Mouse (Mus musculus): ENCODE measurements around the gene Tut1. TPM values are rescaled to one million over a fixed set of nuclear protein-coding genes. Genes with fewer than 3 reads are reported as not detected.

Tut1 gene
- 2.6 TPM for polyA plus RNA-seq (2014; fragmentation: Illumina TruSeq; extraction: RNeasy Lipid Tissue Mini Kit (QIAGEN cat#74804); ENCODE audit: low replicate concordance)

GRCm38 (mm10) chr19:8953135-8954039, at the start of gene Tut1:
Gene Tut1 (plus strand): TSS chr19:8953847.

GRCm38 (mm10) chr19:8920073-8920736, 33.4 kb upstream of the Tut1 start, which contains the start of gene B3gat3:
Gene B3gat3 (plus strand): TSS chr19:8920374.

GRCm38 (mm10) chr19:8929224-8930088, 24.2 kb upstream of the Tut1 start, which contains the start of the genes Rom1 and Eml3:
Gene Rom1 (minus strand): TSS chr19:8929356.
Gene Eml3 (plus strand): TSS chr19:8929552.

GRCm38 (mm10) chr19:8941515-8942217, 12.0 kb upstream of the Tut1 start, which contains the start of gene Mta2:
Gene Mta2 (plus strand): TSS chr19:8941875.

GRCm38 (mm10) chr19:8966590-8967372, 13.1 kb downstream of the Tut1 start, which contains the start of gene Eef1g:
Gene Eef1g (plus strand): TSS chr19:8967041.

GRCm38 (mm10) chr19:8989066-8989566, 35.5 kb downstream of the Tut1 start, which contains the start of gene Ahnak:
Gene Ahnak (plus strand): TSS chr19:8989284.

Other genes starting within 250 kb of the Tut1 start
- 206 TPM for gene Slc3a2, start 230.5 kb upstream of the Tut1 start, polyA plus RNA-seq (2014; fragmentation: Illumina TruSeq; extraction: RNeasy Lipid Tissue Mini Kit (QIAGEN cat#74804); ENCODE audit: low replicate concordance)
- 3.9 TPM for gene Wdr74, start 218.0 kb upstream of the Tut1 start, polyA plus RNA-seq (2014; fragmentation: Illumina TruSeq; extraction: RNeasy Lipid Tissue Mini Kit (QIAGEN cat#74804); ENCODE audit: low replicate concordance)
- gene 1700092M07Rik, start 213.1 kb upstream of the Tut1 start, polyA plus RNA-seq (2014; fragmentation: Illumina TruSeq; extraction: RNeasy Lipid Tissue Mini Kit (QIAGEN cat#74804); ENCODE audit: low replicate concordance), result not detected
- gene Stx5a, start 212.4 kb upstream of the Tut1 start, polyA plus RNA-seq (2014; fragmentation: Illumina TruSeq; extraction: RNeasy Lipid Tissue Mini Kit (QIAGEN cat#74804); ENCODE audit: low replicate concordance), result 85.9 TPM
- 75.6 TPM for gene Nxf1, start 196.8 kb upstream of the Tut1 start, polyA plus RNA-seq (2014; fragmentation: Illumina TruSeq; extraction: RNeasy Lipid Tissue Mini Kit (QIAGEN cat#74804); ENCODE audit: low replicate concordance)
- 15.3 TPM for gene Tmem223, start 182.9 kb upstream of the Tut1 start, polyA plus RNA-seq (2014; fragmentation: Illumina TruSeq; extraction: RNeasy Lipid Tissue Mini Kit (QIAGEN cat#74804); ENCODE audit: low replicate concordance)
- 32.6 TPM for gene Tmem179b, start 179.4 kb upstream of the Tut1 start, polyA plus RNA-seq (2014; fragmentation: Illumina TruSeq; extraction: RNeasy Lipid Tissue Mini Kit (QIAGEN cat#74804); ENCODE audit: low replicate concordance)
- gene Taf6l, start 167.4 kb upstream of the Tut1 start, polyA plus RNA-seq (2014; fragmentation: Illumina TruSeq; extraction: RNeasy Lipid Tissue Mini Kit (QIAGEN cat#74804); ENCODE audit: low replicate concordance), result not detected
- gene Polr2g, start 155.3 kb upstream of the Tut1 start, polyA plus RNA-seq (2014; fragmentation: Illumina TruSeq; extraction: RNeasy Lipid Tissue Mini Kit (QIAGEN cat#74804); ENCODE audit: low replicate concordance), result 32.5 TPM
- gene Zbtb3, start 151.3 kb upstream of the Tut1 start, polyA plus RNA-seq (2014; fragmentation: Illumina TruSeq; extraction: RNeasy Lipid Tissue Mini Kit (QIAGEN cat#74804); ENCODE audit: low replicate concordance), result not detected
- 99.3 TPM for gene Ttc9c, start 134.5 kb upstream of the Tut1 start, polyA plus RNA-seq (2014; fragmentation: Illumina TruSeq; extraction: RNeasy Lipid Tissue Mini Kit (QIAGEN cat#74804); ENCODE audit: low replicate concordance)
- gene Hnrnpul2, start 133.8 kb upstream of the Tut1 start, polyA plus RNA-seq (2014; fragmentation: Illumina TruSeq; extraction: RNeasy Lipid Tissue Mini Kit (QIAGEN cat#74804); ENCODE audit: low replicate concordance), result 130 TPM
- 1.2 TPM for gene AC129217.1, start 124.1 kb upstream of the Tut1 start, polyA plus RNA-seq (2014; fragmentation: Illumina TruSeq; extraction: RNeasy Lipid Tissue Mini Kit (QIAGEN cat#74804); ENCODE audit: low replicate concordance)
- 5.8 TPM for gene Bscl2, start 116.4 kb upstream of the Tut1 start, polyA plus RNA-seq (2014; fragmentation: Illumina TruSeq; extraction: RNeasy Lipid Tissue Mini Kit (QIAGEN cat#74804); ENCODE audit: low replicate concordance)
- not detected for gene Gng3, start 114.7 kb upstream of the Tut1 start, polyA plus RNA-seq (2014; fragmentation: Illumina TruSeq; extraction: RNeasy Lipid Tissue Mini Kit (QIAGEN cat#74804); ENCODE audit: low replicate concordance)
- 0.82 TPM for gene Lrrn4cl, start 103.1 kb upstream of the Tut1 start, polyA plus RNA-seq (2014; fragmentation: Illumina TruSeq; extraction: RNeasy Lipid Tissue Mini Kit (QIAGEN cat#74804); ENCODE audit: low replicate concordance)
- 7.1 TPM for gene Ubxn1, start 82.4 kb upstream of the Tut1 start, polyA plus RNA-seq (2014; fragmentation: Illumina TruSeq; extraction: RNeasy Lipid Tissue Mini Kit (QIAGEN cat#74804); ENCODE audit: low replicate concordance)
- 1.8 TPM for gene Uqcc3, start 72.9 kb upstream of the Tut1 start, polyA plus RNA-seq (2014; fragmentation: Illumina TruSeq; extraction: RNeasy Lipid Tissue Mini Kit (QIAGEN cat#74804); ENCODE audit: low replicate concordance)
- gene Lbhd1, start 70.1 kb upstream of the Tut1 start, polyA plus RNA-seq (2014; fragmentation: Illumina TruSeq; extraction: RNeasy Lipid Tissue Mini Kit (QIAGEN cat#74804); ENCODE audit: low replicate concordance), result 49.2 TPM
- not detected for gene Gm49403, start 69.9 kb upstream of the Tut1 start, polyA plus RNA-seq (2014; fragmentation: Illumina TruSeq; extraction: RNeasy Lipid Tissue Mini Kit (QIAGEN cat#74804); ENCODE audit: low replicate concordance)
- 12.1 TPM for gene 1810009A15Rik, start 65.0 kb upstream of the Tut1 start, polyA plus RNA-seq (2014; fragmentation: Illumina TruSeq; extraction: RNeasy Lipid Tissue Mini Kit (QIAGEN cat#74804); ENCODE audit: low replicate concordance)
- gene Gm49416, start 64.9 kb upstream of the Tut1 start, polyA plus RNA-seq (2014; fragmentation: Illumina TruSeq; extraction: RNeasy Lipid Tissue Mini Kit (QIAGEN cat#74804); ENCODE audit: low replicate concordance), result not detected
- gene Ints5, start 60.8 kb upstream of the Tut1 start, polyA plus RNA-seq (2014; fragmentation: Illumina TruSeq; extraction: RNeasy Lipid Tissue Mini Kit (QIAGEN cat#74804); ENCODE audit: low replicate concordance), result 0.52 TPM
- gene Ganab, start 55.8 kb upstream of the Tut1 start, polyA plus RNA-seq (2014; fragmentation: Illumina TruSeq; extraction: RNeasy Lipid Tissue Mini Kit (QIAGEN cat#74804); ENCODE audit: low replicate concordance), result 74.1 TPM
- 18.6 TPM for gene B3gat3, start 33.5 kb upstream of the Tut1 start, polyA plus RNA-seq (2014; fragmentation: Illumina TruSeq; extraction: RNeasy Lipid Tissue Mini Kit (QIAGEN cat#74804); ENCODE audit: low replicate concordance)
- not detected for gene Rom1, start 24.5 kb upstream of the Tut1 start, polyA plus RNA-seq (2014; fragmentation: Illumina TruSeq; extraction: RNeasy Lipid Tissue Mini Kit (QIAGEN cat#74804); ENCODE audit: low replicate concordance)
- gene Eml3, start 24.3 kb upstream of the Tut1 start, polyA plus RNA-seq (2014; fragmentation: Illumina TruSeq; extraction: RNeasy Lipid Tissue Mini Kit (QIAGEN cat#74804); ENCODE audit: low replicate concordance), result 1.5 TPM
- 44.1 TPM for gene Mta2, start 12.0 kb upstream of the Tut1 start, polyA plus RNA-seq (2014; fragmentation: Illumina TruSeq; extraction: RNeasy Lipid Tissue Mini Kit (QIAGEN cat#74804); ENCODE audit: low replicate concordance)
- 38.7 TPM for gene Eef1g, start 13.2 kb downstream of the Tut1 start, polyA plus RNA-seq (2014; fragmentation: Illumina TruSeq; extraction: RNeasy Lipid Tissue Mini Kit (QIAGEN cat#74804); ENCODE audit: low replicate concordance)
- 33.7 TPM for gene Ahnak, start 35.4 kb downstream of the Tut1 start, polyA plus RNA-seq (2014; fragmentation: Illumina TruSeq; extraction: RNeasy Lipid Tissue Mini Kit (QIAGEN cat#74804); ENCODE audit: low replicate concordance)
- gene Scgb1a1, start 134.1 kb downstream of the Tut1 start, polyA plus RNA-seq (2014; fragmentation: Illumina TruSeq; extraction: RNeasy Lipid Tissue Mini Kit (QIAGEN cat#74804); ENCODE audit: low replicate concordance), result not detected
- gene Asrgl1, start 181.8 kb downstream of the Tut1 start, polyA plus RNA-seq (2014; fragmentation: Illumina TruSeq; extraction: RNeasy Lipid Tissue Mini Kit (QIAGEN cat#74804); ENCODE audit: low replicate concordance), result 1.3 TPM

Measured in small intestine, adult 10 weeks (tissue).